Mouse (Mus musculus) urinary bladder, adult 2 months (tissue): ENCODE data around the gene Vasp. TPM values are rescaled to one million over a fixed set of nuclear protein-coding genes. Genes with fewer than 3 reads are reported as not detected.
A peak's percentile ranks its signal among the peaks of the same experiment; 100 is the strongest.
"Not testable (repeated sequence)": the region's sequence is repeated elsewhere in the genome, so short reads cannot be mapped to it uniquely, and the experiment has no call there.

Experiments
- DNase-seq: peaks from one replicate; pipeline ENCODE4 v3.0.0; 2022; ENCODE audit warnings: low spot score
- polyA plus RNA-seq: library from polyadenylated mRNA; depleted of rRNA; stranded (reverse); fragments of >200 nt; gene quantifications from 2 replicates; pipeline ENCODE4 v1.2.3, GENCODE M21; 2012

Vasp gene
- polyA plus RNA-seq, 1 experiment: 146 TPM

GRCm38 (mm10) chr7:19303770-19304169, 32.2 kb upstream of the Vasp start:
- DNase-seq: no peak

- DNase-seq: no peak
Measured at GRCm38 (mm10) chr7:19303046-19303305, 31.4 kb upstream of the Vasp start.

- DNase-seq: no peak
Measured at GRCm38 (mm10) chr7:19302264-19303045, 30.8 kb upstream of the Vasp start.

- no peak for DNase-seq
Measured at GRCm38 (mm10) chr7:19301461-19302263, 30.0 kb upstream of the Vasp start.

- no peak for DNase-seq
Measured at GRCm38 (mm10) chr7:19300501-19301421, 29.1 kb upstream of the Vasp start.

GRCm38 (mm10) chr7:19299194-19299593, 27.6 kb upstream of the Vasp start:
- DNase-seq: no peak

- no peak for DNase-seq
Measured at GRCm38 (mm10) chr7:19297794-19298193, 26.2 kb upstream of the Vasp start.

- DNase-seq: no peak
Measured at GRCm38 (mm10) chr7:19297034-19297433, 25.4 kb upstream of the Vasp start.

GRCm38 (mm10) chr7:19295503-19296185, 24.0 kb upstream of the Vasp start:
- DNase-seq: peak; percentile 90

- no peak for DNase-seq
Measured at GRCm38 (mm10) chr7:19290969-19291596, 19.5 kb upstream of the Vasp start.

- DNase-seq: no peak
Measured at GRCm38 (mm10) chr7:19284763-19285162, 13.1 kb upstream of the Vasp start.

- DNase-seq: no peak
Measured at GRCm38 (mm10) chr7:19283406-19283804, 11.8 kb upstream of the Vasp start.

GRCm38 (mm10) chr7:19282791-19283405, 11.3 kb upstream of the Vasp start:
- no peak for DNase-seq

GRCm38 (mm10) chr7:19282385-19282784, 10.8 kb upstream of the Vasp start, which contains the start of gene Rtn2:
Gene Rtn2, plus strand, starts transcription at chr7:19282624.
- no peak for DNase-seq

GRCm38 (mm10) chr7:19281680-19282304, 10.2 kb upstream of the Vasp start:
- DNase-seq: not testable (repeated sequence)

GRCm38 (mm10) chr7:19279581-19280114, 8.0 kb upstream of the Vasp start, which contains the start of gene Ppm1n:
Gene Ppm1n, minus strand, starts transcription at chr7:19280064.
- DNase-seq: no peak

- DNase-seq: no peak
Measured at GRCm38 (mm10) chr7:19279052-19279451, 7.4 kb upstream of the Vasp start.

GRCm38 (mm10) chr7:19276253-19276652, 4.6 kb upstream of the Vasp start:
- no peak for DNase-seq

GRCm38 (mm10) chr7:19272173-19272764, 652 bp upstream of the Vasp start:
- DNase-seq: peak; percentile 68
